Mouse (Mus musculus) cortical plate, adult 2 months (tissue): Measurements from ENCODE around the gene Tspo. TPM values are rescaled to one million over a fixed set of nuclear protein-coding genes. Genes with fewer than 3 reads are reported as not detected.

Experiments used
- H3K27ac ChIP-seq: fragments of 200-500 bp; 2 replicates; pipeline ENCODE4 v1.5.1; 2012; ENCODE audit warnings: low read length, control low read depth, inconsistent platforms; ENCODE audit not compliant: insufficient read depth
- H3K4me1 ChIP-seq: fragments of 200-500 bp; 2 replicates; pipeline ENCODE4 v1.6.1; 2011; ENCODE audit warnings: low read length; ENCODE audit not compliant: control insufficient read depth, insufficient read depth
- H3K4me3 ChIP-seq: fragments of 200-500 bp; 2 replicates; pipeline ENCODE4 v1.5.1; 2011; ENCODE audit warnings: mild to moderate bottlenecking, low read length, control low read depth; ENCODE audit not compliant: insufficient read depth
- CTCF ChIP-seq: fragments of 200-500 bp; IDR thresholded peaks from 2 replicates; pipeline ENCODE4 v1.5.1; 2011; ENCODE audit warnings: mild to moderate bottlenecking, control low read depth, low read length; ENCODE audit not compliant: insufficient read depth; ENCODE audit errors: extremely low read depth
- POLR2A ChIP-seq: fragments of 200-500 bp; IDR thresholded peaks from 2 replicates; pipeline ENCODE4 v1.6.1; 2011; ENCODE audit warnings: mild to moderate bottlenecking, low read length, control low read depth; ENCODE audit not compliant: insufficient read depth; ENCODE audit errors: extremely low read depth
- polyA plus RNA-seq: library from polyadenylated mRNA; depleted of rRNA; stranded (reverse); fragments of >200 nt; gene quantifications from 2 replicates; pipeline ENCODE4 v1.2.3, GENCODE M21; 2012

Gene Tspo
- polyA plus RNA-seq, 1 experiment: 11.5 TPM

DNA sequence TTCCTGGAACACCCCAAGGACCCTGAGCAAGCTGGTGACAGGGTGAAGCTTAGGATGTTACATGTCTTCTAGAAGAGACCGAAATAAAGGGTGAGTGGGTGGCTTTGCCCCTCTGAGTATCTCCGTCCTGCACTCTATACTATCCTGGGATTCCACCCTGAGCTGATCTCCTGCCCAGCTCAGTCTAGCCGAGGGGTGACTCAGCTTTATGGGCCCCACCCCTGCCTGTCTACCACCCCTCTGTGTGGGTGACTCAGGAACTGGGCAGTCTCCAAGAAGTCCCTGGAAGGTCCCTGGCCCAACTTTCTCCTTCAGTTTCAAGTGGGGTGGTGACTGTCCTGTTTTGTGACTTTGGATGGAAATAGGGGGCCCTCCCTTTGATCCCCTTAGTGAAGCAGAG, 2.0 kb downstream of the Tspo start:
- TF ChIP-seq CTCF (no peak), POLR2A (no peak)
- no peak overlapping the region for H3K4me3 ChIP-seq
- H3K27ac ChIP-seq: no peak overlapping the region
- H3K4me1 ChIP-seq: no peaks in the 10 kb centered on the region

DNA sequence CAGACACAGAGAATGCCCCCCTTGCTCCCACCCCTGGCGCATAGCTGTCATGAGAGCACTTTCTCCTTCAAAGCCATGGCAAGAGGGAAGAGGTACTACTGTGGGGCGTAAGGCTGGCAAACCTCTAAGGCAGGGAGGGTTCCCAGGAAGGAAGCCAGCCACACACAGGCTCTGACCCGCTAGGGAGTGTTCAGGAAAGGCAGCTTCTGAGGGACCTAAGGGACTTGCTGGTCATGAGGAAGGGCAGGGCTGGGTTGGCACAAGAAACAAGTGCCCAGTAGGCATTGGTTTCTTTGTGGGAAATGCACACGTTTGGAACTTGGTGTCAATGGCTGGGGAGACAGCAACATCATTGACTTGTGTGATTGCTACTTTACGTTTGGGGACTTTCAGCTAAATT, 2.6 kb downstream of the Tspo start:
- Histone ChIP-seq H3K27ac (no peak overlapping the region), H3K4me3 (no peak overlapping the region), H3K4me1 (no peaks in the 10 kb centered on the region)
- no peak for TF ChIP-seq CTCF
- TF ChIP-seq POLR2A: no peak

DNA sequence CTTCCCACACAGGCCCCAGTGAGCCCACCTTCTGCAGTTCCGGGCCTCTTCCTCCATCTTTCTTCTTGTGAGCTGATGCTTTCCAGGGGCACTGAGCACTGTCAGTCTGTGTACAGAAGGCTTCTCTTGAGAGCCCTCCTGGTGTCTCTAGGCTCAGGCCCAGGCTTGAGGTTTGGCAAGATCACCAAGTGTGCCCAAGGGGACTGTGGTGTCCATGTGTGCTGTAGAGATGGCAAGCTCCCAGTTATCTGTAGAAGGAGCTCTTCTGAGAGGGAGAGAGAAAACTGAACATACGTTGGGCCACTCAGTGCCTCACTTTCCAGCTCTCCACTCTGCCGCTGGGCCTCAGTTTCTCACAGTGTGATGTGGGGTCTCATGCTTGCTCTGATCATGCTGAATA, 4.3 kb downstream of the Tspo start:
- H3K4me1 ChIP-seq: no peaks in the 10 kb centered on the region
- H3K27ac ChIP-seq: no peak overlapping the region
- no peak overlapping the region for H3K4me3 ChIP-seq
- no peak for TF ChIP-seq POLR2A
- no peak for TF ChIP-seq CTCF

DNA sequence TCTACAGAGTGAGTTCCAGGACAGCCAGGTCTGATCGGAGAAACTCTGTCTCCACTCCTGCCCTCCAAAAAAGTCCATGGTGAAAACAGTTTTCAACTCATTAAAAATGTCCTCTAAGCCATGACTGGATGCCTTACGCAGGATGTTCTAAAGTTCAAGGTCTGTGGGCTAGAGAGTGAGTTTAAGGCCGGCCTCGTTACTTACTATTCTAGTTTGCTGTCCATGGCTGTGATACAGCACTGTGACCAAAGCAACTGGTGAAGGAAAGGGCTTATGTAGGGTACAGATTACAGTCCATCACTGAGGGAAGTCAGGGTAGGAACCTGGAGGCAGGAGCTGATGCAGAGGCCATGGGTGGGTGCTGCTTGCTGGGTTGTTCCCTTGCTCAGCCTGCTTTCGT, 5.2 kb downstream of the Tspo start:
- H3K4me1 ChIP-seq: no peaks in the 10 kb centered on the region
- TF ChIP-seq POLR2A (no peak), CTCF (no peak)
- no peak overlapping the region for H3K27ac ChIP-seq
- H3K4me3 ChIP-seq: no peak overlapping the region

DNA sequence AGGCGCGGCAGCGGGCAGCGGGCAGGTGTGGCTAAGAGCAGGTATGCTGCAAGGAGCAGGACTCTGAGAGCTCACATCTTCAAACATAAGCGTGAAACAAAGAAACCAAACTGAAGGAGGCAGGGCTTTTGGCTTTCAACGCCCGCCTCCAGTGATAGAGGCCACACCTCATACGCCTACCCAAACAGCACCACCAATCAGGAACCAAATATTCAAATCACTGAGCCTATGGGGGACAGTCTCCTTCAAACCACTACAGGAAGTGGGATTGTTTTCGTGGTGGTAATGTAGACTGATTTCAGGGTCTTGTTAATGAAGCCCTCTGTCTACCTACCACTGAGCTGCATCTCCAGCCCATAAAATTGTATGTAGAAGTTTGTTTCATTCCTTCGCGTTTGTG, 6.3 kb downstream of the Tspo start:
- H3K4me1 ChIP-seq: no peaks in the 10 kb centered on the region
- H3K27ac ChIP-seq: no peak overlapping the region
- no peak overlapping the region for H3K4me3 ChIP-seq
- TF ChIP-seq CTCF (no peak), POLR2A (no peak)

DNA sequence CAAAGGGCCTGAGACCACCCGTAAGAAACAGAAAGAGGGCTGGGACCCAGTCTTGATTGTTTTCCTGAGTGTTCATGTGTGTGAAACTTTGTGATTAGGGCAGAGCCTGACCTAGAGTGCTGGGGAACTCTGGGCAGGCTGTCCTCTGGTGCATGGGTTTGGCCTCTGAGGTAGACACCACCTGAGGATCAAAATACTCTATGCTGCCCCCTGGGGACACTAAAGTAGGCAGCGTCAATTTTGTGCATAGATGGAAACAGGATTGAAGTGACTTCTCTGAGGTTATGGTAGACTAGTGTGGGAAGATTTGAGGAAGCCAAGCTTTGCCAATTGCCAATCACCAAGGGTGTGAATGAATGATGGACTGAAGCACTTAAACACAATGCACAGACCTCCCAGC, 7.2 kb downstream of the Tspo start:
- no peak overlapping the region for H3K4me3 ChIP-seq
- no peak overlapping the region for H3K27ac ChIP-seq
- TF ChIP-seq CTCF: no peak
- no peak for TF ChIP-seq POLR2A
- no peaks in the 10 kb centered on the region for H3K4me1 ChIP-seq

DNA sequence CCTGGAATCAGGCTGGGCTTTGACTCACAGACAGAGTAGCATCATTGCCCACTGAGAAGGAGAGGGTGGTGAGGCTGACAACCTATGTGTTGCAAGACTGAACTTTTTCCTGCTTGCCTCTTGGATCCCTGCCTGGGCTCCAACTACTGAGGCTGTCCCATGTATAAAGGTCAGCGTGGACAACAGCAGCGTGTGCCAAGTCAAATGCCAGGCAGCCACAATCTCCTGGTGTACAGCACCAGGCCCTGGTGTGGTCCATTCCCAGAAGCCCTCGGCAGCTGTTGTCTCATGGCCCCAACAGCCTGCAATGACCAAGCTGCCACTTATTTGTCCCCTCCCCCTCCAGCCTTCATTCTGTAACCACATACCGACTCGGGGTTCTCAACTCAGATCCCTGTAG, 8.2 kb downstream of the Tspo start:
- Histone ChIP-seq H3K4me1 (no peaks in the 10 kb centered on the region), H3K27ac (no peak overlapping the region), H3K4me3 (no peak overlapping the region)
- TF ChIP-seq CTCF (no peak), POLR2A (no peak)

DNA sequence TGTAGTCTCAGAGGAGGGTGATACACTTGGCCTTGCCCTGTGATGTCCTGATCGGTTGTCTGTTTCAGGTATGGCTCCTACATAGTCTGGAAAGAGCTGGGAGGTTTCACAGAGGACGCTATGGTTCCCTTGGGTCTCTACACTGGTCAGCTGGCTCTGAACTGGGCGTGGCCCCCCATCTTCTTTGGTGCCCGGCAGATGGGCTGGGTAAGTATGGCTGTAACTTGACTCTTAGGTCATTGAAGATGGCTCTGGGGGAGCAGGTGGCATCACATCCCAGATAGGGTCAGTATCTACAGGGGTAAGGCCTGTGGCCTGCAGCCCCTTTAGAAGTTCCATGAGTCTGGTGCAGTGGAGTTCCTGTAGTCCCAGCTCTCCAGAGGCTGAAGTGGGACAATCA, 8.7 kb downstream of the Tspo start:
- Histone ChIP-seq H3K4me3 (no peak overlapping the region), H3K27ac (no peak overlapping the region), H3K4me1 (no peaks in the 10 kb centered on the region)
- TF ChIP-seq POLR2A (no peak), CTCF (no peak)

DNA sequence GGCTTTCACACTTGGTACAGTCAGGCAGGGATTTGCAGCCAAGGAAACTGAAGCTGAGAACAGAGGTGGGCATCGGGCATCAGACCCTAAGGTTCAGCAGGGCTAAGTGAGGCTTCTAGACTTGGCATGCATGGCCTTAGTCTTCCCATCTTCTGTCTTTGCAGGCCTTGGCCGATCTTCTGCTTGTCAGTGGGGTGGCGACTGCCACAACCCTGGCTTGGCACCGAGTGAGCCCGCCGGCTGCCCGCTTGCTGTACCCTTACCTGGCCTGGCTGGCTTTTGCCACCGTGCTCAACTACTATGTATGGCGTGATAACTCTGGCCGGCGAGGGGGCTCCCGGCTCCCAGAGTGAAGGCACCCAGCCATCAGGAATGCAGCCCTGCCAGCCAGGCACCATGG, 10.2 kb downstream of the Tspo start:
- no peaks in the 10 kb centered on the region for H3K4me1 ChIP-seq
- H3K4me3 ChIP-seq: no peak overlapping the region
- TF ChIP-seq POLR2A: no peak
- no peak for TF ChIP-seq CTCF
- no peak overlapping the region for H3K27ac ChIP-seq

DNA sequence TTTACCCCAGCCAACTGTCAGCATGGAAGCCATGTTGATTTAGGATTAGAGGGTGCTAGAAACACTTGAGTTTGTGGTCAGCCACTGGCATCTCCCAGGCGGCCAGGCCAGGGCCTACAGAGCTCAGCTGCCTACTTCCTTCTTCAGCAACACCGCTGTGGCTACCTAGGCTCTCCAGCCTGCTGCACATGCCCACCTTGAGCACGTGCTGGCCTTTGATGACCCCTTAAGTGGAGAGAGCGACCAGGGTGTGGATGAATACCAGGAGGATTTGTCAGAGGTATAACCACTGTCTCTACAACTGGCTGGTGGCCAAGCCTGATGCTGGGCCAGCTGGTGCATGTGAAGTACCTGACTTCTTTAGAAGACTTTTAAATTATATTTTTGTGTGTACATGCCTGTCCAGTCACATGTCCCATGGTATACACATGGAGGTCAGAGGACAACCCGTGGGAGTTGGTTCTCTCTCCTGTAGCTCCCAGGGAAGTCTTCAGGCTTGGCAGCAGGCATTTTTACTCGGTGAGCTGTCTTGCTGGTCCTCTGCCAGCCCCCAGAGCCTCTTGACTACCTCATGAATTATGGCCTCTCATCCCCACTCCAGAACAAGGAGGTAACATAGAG, 11.4 kb downstream of the Tspo start:
- no peak overlapping the region for H3K27ac ChIP-seq
- no peaks in the 10 kb centered on the region for H3K4me1 ChIP-seq
- TF ChIP-seq CTCF: no peak
- TF ChIP-seq POLR2A: no peak
- H3K4me3 ChIP-seq: no peak overlapping the region
